Mouse (Mus musculus) adrenal gland, adult 8-10 months (tissue): ENCODE data around the gene Dbi. TPM values are rescaled to one million over a fixed set of nuclear protein-coding genes. Genes with fewer than 3 reads are reported as not detected.

Experiments
- DNase-seq: peaks from one replicate; pipeline ENCODE4 v3.0.0; 2022
- total RNA-seq, 4 experiments: library from RNA; stranded (reverse); gene quantifications; 2 replicates each; pipeline ENCODE4 v1.2.4; 2022

The Dbi gene
- total RNA-seq, 4 experiments from 2014 or later: 667 to 804 (median 753) TPM

DNA sequence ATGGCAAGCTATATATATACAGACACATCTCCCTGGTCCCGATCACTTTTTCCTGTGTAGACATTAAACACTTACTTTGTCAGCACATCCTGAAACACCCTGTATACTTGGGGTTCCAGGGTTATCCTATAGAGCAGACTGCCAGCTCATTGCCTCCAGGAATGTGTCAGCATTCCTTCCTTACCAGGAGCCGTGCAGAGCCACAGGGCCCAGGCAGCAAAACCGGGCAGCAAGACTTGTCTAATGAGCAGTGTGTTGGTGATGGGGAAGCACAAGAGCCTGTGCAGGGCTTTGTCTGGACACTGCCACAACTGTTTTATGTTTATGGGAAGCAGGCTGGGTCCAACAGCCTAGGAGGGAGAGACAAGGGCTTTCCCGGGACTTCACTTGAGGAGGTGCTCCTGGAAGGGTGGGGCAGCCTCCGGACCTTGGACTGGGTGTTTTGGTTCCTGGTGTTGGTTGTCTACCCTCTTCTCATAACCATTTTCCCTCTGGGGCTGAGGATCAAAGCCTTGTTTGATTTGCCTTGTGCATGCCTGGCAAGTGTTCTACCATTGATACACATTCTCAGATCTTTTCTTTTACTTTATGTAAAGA lies 36.9 kb downstream of the Dbi start:
- DNase-seq: no peak

DNA sequence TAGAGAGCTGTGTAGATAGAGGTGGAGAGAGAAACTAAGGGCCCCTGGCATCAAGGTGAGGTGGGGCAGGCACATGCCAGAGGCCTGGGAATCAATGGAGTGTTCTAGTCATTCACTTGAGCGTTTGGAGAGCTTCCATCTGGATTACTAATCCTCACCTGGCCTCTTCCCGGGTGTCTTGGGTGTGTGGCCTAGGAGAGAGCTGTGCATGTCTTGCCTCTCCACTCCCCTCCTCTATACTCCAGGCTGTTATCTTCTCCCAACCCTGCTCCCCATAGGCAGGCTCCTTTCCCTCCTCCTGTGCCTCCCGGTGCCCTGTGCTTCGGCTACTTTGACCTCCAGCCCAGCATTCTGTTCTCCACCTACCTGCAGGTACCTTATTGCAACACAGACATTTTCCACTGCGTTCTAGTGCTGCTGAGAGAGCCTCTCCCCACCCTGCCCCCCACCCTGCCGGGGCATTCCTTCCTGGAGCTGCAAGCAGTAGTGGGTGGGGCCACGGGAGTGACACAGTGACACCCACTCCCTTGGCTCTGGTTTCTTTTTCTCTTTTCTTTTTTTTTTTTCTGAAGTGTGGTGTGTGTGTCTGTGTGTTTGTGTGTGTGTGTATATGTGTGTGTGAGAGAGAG lies 37.8 kb downstream of the Dbi start:
- DNase-seq: no peak

DNA sequence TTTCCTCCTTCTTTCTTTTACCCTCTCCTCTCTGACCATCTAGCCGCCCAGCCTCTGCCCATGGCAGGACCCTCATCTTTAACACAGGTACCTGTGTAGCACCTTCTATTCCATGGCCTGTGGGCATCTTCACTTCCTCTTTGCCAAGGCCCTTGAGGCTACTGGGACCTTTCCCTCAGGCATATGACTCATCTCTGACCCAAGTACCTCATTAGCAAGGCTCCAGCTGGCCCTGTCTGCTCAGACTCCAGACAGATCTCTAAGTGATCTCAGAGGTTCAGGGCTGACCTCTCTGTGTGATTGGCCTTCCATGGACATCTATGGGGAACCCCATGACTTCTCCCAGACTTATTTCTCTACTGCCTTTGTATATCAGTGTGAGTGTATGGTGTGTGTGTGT lies 40.2 kb downstream of the Dbi start:
- DNase-seq: no peak

DNA sequence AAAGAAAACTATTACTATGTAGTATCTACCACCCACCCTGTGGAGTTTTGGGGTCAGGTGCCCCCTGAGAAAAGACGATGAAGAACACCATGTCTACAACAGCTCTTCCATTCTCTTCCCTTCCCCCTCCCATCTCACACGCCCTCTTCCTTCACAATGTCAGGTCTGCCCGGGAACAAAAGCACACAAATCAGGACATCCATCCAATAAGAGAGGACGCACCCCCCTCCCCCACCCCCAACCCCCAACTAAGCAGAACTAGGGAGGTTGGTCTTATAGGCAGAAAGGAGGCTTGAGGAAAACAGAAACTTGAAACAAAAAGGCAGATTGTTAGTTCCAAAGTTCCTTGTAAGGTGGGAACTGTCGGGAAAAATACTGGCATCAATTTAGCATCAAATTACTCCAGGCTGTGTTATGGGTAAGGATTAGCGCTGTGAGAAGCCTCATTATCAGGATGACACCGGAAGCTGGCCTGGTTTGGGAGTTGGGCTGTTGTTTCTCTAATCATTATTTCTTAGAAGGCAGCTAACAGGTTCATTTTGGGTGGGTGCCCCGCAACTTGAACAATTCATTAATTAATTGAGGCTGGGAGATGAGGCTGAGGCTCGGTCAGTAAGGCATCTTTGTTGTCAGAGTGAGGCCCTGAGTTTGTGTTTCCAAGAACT lies 43.0 kb downstream of the Dbi start:
- no peak for DNase-seq

DNA sequence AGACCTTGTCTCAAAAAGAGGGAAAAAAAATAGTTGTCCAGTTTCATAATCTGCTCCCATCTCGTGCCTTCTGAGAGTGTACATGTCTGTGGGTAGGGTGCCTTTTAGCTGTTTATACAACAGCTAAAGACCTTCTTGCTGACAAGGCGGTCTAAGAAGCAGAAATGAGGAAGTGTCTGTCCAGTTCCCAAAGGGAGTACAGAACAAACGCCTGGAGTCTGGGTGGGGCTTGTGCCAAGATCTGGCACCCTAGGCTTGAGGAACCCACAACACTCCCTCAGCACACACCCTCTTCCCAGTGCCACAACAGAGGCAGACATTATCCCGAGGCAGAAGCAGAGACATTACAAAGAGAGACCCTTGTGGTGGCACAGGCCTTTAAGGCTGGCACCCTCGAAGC lies 45.4 kb downstream of the Dbi start:
- no peak for DNase-seq

DNA sequence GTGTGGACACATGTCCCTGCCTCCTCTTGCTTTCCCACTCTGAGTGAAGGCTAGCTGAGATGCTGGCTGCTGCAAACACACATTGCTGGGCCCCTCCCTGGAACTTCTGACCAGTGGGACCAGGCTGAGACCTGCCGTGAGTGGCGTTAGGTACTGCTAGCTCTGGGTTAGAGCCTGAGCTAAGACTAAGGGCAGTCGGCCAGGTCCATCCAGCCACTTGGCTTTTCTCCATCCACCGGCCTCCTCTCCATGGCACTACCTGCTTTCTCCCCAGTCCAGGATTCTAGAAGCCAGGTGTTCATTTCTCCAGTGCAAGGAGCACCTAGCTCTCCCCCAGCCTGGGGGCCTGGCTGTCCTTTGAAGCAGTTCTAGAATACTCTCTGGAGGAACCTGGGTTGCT lies 45.9 kb downstream of the Dbi start:
- DNase-seq: no peak

DNA sequence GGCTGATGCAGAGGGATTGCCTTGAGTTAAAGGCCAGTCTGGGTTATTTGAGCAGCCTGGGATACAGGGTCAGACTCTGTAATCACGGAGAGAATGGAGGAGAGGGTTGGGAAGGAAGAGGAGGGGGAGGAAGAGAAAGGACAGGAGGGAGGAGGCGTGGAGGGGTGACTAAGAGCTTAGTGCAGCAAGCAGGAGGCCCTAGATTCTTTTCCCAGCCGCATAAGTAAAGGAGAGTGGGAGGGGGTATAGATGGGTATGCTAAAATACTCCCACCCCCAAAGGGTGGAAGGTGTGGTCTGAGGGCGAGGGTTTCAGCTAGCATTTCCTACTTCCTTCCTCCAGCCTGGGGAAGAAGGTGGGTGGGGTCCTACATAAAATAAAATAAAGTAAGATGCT lies 46.6 kb downstream of the Dbi start:
- no peak for DNase-seq

DNA sequence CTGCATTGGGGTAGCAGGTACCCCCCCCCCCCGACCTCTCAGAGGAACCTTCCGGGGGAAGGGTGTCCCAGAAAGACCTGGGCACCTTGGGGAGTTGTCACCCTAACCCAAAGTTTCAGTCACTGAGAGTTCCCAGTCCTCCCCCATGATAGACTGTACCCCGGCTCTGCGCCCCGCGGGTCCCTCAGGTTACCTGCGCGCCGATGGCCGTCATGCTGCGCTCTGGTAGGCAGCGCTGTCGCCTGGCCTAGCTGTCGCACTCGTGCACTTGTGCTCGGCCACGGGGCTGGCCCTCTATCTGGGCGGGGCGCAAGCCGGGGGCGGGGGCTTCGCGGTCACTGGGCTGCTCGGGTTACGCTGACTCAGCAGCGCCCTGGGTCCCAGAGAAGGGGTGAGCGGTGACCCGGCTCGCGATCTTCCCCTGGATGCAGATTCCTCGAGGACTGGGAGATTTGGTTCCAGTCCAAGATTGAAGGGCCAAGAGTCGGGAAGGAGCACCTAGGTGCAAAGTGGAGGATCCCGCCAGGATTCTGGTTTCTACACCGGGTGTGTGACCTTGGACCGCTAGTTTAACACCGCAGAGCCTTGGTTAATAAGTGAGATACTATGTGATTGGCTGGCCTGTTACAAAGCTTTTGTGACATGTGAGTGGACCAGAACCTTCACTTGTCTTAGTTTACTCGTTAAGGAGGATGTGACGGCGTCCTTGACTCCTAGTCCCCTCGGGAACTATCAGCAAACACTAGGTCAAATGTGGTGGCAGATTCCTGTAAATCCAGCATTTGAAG lies 47.2 kb downstream of the Dbi start, which contains the start of gene Tmem37:
Tmem37 (minus strand) TSS at position 556 of the 788 bp plus-strand sequence.
- peak; percentile 70 for DNase-seq

DNA sequence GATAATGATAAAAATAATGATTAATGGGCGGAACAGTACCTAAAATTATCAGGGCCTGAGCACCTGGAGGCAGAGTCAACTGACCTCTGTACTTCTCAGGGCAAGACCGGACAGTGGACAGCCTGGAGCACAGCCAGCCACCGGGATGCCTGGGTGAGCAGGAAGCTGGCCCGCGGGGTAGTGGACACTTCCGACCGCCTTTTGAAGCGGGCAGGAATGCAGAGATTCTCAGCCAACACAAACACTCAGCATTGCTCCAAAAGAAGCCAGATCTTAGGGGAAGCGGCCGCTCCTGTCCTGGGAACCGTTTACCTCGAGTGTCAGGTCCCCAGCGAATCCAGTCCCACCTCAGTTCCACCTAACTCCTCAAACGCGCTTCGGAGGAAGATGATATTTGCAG lies 48.0 kb downstream of the Dbi start:
- DNase-seq: no peak

DNA sequence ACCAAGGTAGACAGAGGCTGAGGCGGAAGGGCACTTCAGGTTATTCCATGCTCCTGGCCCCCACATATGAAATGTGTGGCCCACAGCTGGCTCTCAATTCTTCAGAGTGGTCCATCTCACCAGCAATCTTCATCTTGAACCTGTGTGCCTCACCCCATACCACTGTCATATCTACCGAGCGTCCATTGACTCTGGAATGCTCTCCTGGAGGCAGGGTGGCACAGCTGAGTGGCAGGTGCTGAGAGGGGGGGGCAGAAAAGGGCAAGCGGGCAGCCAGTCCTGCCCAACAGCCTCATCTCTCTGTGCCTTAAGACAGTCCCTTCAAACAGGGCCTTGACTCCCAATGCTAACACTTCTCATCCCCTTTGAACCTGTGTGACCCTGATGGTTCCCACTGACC lies 49.7 kb downstream of the Dbi start:
- DNase-seq: no peak

DNA sequence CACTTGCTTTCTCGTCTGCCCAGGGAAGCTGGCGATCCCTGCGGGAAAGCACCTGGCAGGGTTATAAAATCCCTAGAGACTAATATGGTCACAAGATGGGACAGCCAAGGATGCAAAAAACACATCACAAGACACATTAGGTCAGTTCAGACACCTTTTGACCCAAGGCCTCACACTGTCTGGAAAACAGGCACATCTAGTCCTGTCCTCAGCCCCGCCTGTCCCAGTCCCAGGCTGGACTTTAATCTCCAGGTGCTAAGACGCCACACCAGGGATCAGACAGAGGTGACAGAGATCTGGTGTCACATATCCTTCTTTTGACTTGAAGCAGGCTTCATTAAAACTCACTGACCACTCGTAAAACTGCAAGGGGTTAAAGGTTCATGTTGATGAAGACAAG lies 50.7 kb downstream of the Dbi start:
- DNase-seq: no peak

DNA sequence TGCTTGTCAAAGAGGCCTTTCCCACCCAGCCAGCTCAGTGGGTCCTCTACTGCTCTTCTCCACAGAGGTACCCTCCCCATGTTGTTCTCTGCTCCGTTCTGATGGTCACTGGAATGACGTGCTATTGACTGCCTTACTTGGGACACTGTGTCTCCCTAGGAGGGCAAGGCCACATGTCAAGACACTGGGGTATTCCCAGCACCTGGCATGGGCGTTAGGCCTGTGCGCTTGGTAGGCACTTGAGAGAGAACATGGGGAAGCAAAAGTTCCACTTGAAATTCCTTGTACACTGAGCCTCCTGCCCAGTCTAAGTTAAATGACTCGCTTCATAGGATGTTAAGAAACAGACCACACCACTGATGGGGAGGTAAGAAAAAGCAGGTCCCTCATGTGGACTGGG lies 51.8 kb downstream of the Dbi start:
- no peak for DNase-seq

DNA sequence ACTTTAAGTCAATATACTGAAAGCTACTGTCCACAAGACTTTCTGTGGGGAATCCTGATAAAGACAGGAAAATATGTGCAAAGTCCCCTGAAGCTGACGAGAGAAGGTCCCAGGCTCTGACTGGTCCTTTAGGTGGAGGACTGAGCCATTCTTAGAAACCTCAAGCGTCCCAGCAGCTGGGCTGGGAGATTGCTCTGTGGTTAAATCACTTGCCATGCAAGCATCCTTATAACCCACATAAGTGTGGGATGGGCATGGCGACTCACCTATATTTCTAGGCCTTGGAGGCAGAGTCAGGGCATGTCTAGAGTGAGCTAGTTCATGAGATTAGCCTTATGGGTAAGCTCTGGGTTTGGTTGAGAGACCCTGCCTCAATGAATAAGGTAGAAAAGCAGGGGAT lies 54.3 kb downstream of the Dbi start:
- no peak for DNase-seq

DNA sequence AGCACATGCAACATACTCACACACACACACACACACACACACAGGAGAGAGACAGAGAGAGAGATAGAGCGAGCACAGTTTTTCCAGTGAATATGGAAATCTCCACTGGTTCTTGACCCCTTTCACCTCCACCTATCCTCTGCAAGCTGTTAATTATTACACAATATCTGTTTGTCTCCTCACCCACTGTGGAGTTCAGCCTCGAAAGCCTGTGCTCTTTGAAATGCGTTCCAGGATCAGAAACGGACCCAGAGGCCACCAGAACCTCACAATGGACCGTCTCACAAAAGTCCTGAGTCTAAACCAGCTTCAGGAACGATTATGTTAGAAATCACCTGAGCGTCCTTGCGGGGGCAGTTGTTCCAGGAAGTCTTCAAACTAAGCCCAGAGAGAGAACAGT lies 54.7 kb downstream of the Dbi start:
- DNase-seq: no peak

DNA sequence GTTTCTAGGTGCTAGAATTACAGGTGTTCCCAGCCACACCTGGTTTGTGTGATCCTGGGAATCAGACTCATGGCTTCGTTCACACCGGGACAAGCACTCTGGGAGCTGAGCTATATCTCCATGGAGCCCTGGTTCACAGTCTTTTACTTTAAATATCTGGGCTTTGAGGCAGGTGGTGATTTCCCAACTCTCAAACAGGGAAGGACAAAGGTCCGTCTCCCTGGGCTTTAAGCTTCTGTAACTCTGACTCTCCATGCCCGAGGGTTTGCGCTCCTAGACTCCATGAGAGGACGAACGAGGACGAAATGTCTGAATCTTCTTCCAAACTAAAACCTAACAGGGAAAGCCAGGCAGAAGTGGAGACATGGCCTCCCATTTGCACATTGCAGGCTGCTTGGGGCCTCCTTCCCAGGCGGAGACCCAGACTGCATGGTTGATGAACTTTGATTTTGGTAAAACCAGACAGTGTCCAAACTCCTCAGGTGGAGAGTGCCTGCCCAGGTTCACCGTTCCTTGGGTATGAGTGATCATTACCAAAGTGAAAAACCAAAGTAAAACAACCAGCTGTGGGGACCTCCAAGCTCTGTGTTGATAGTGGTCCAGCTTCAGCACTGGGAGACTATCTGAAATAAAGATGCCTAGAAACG lies 56.7 kb downstream of the Dbi start:
- DNase-seq: no peak

Other genes starting within 250 kb of the Dbi start
- gene Tmem177, start 207.9 kb downstream of the Dbi start, total RNA-seq: 10 to 100 TPM in 2 of 4 experiments, 1 to 10 TPM in 2; 7.9 to 11.4 (median 9.1) TPM
- under 1 TPM in 2 of 4 experiments, not detected in 2; 0.15 to 0.22 TPM for gene Cfap221, start 123.8 kb downstream of the Dbi start, total RNA-seq
- gene Sctr, start 114.2 kb downstream of the Dbi start, total RNA-seq: 10 to 100 TPM in 3 of 4 experiments, 1 to 10 TPM in 1; 9.9 to 17.6 (median 12.3) TPM
- gene Tmem37, start 47.0 kb downstream of the Dbi start, total RNA-seq: 10 to 100 TPM in 2 of 4 experiments, 1 to 10 TPM in 2; 8.7 to 21.2 (median 14.5) TPM
- gene 3110009E18Rik, start 109 bp upstream of the Dbi start, total RNA-seq: 10 to 100 TPM in 3 of 4 experiments, 1 to 10 TPM in 1; 8.8 to 14.1 (median 11.2) TPM
- gene Steap3, start 151.6 kb upstream of the Dbi start, total RNA-seq: 10 to 100 TPM; 31.0 to 47.2 (median 38.3) TPM
- gene C1ql2, start 219.5 kb upstream of the Dbi start, total RNA-seq: not detected